Mouse (Mus musculus) forebrain, embryonic 12.5 days (tissue): ENCODE measurements around the gene Rem2. TPM values are rescaled to one million over a fixed set of nuclear protein-coding genes. Genes with fewer than 3 reads are reported as not detected.
A peak's percentile ranks its signal among the peaks of the same experiment; 100 is the strongest.

Experiments
- ATAC-seq: fragments of 200-750 bp; cut with Nextera tagmentation; 2 replicates; pipeline ENCODE4 v1.8.0; 2017; ENCODE audit warnings: moderate TSS enrichment; ENCODE audit not compliant: low FRiP score
- H3K27ac ChIP-seq: fragments of 300-500 bp; sonication (generic); 2 replicates; pipeline ENCODE4 v1.5.1; 2016; ENCODE audit warnings: mild to moderate bottlenecking
- H3K27me3 ChIP-seq: fragments of 300-500 bp; sonication (generic); 2 replicates; pipeline ENCODE4 v1.6.1; 2016; ENCODE audit warnings: mild to moderate bottlenecking
- H3K36me3 ChIP-seq: fragments of 300-500 bp; sonication (generic); replicated peaks from 2 replicates; pipeline ENCODE4 v1.6.1; 2016; ENCODE audit warnings: mild to moderate bottlenecking
- H3K4me1 ChIP-seq: fragments of 300-500 bp; sonication (generic); 2 replicates; pipeline ENCODE4 v1.6.1; 2016
- H3K4me2 ChIP-seq: fragments of 300-500 bp; sonication (generic); 2 replicates; pipeline ENCODE4 v1.6.1; 2016; ENCODE audit warnings: mild to moderate bottlenecking, moderate library complexity
- H3K4me3 ChIP-seq: fragments of 300-500 bp; sonication (generic); replicated peaks from 2 replicates; pipeline ENCODE4 v1.5.1; 2016; ENCODE audit warnings: mild to moderate bottlenecking
- H3K9ac ChIP-seq: fragments of 300-500 bp; sonication (generic); 2 replicates; pipeline ENCODE4 v1.6.1; 2016; ENCODE audit warnings: mild to moderate bottlenecking
- H3K9me3 ChIP-seq: fragments of 300-500 bp; sonication (generic); 2 replicates; pipeline ENCODE4 v1.6.1; 2016
- whole genome bisulfite sequencing: fragments of 180-500 bp; shearing (Covaris S2); methylation state at CpG from one replicate; pipeline ENCODE4 v1.1.7; 2016; 5-methylcytosine and 5-hydroxymethylcytosine counted together
- polyA plus RNA-seq: library from polyadenylated mRNA; unstranded; fragments of >200 nt; fragmentation: Nextera tagmentation; extraction: Ambion mirVana; gene quantifications from 2 replicates; pipeline ENCODE4 v1.2.1, GENCODE M21; 2016

The Rem2 gene
- polyA plus RNA-seq, 1 experiment from 2014 or later: 26.1 TPM

- no peaks in the 10 kb centered on the region for H3K36me3 ChIP-seq
- H3K27ac ChIP-seq: no peak overlapping the region
- WGBS: 71% methylated on average over 6 of the region's 6 CpGs
- H3K9ac ChIP-seq: no peak overlapping the region
- H3K9me3 ChIP-seq: no peaks in the 10 kb centered on the region
- H3K4me1 ChIP-seq: peaks cover 26% of the 10 kb centered on the region
- ATAC-seq: no peak
- no peak overlapping the region for H3K4me2 ChIP-seq
- peaks cover 43% of the 10 kb centered on the region for H3K27me3 ChIP-seq
- H3K4me3 ChIP-seq: no peak overlapping the region
These were observed 4.8 kb downstream of the Rem2 start for GRCm38 (mm10) chr14:54480673-54481072.

GRCm38 (mm10) chr14:54481402-54481801, 5.5 kb downstream of the Rem2 start:
- Histone ChIP-seq H3K4me3 (no peak overlapping the region), H3K9ac (no peak overlapping the region), H3K27me3 (peaks cover 43% of the 10 kb centered on the region), H3K36me3 (no peaks in the 10 kb centered on the region), H3K27ac (no peak overlapping the region), H3K4me2 (no peak overlapping the region), H3K9me3 (no peaks in the 10 kb centered on the region), H3K4me1 (peaks cover 21% of the 10 kb centered on the region)
- WGBS: 80% methylated on average over 8 of the region's 8 CpGs
- no peak for ATAC-seq

- H3K36me3 ChIP-seq: no peaks in the 10 kb centered on the region
- H3K27ac ChIP-seq: no peak overlapping the region
- H3K9ac ChIP-seq: no peak overlapping the region
- 35% methylated on average over 9 of the region's 9 CpGs for WGBS
- no peaks in the 10 kb centered on the region for H3K9me3 ChIP-seq
- no peak overlapping the region for H3K4me2 ChIP-seq
- no peak overlapping the region for H3K4me3 ChIP-seq
- no peak for ATAC-seq
- H3K4me1 ChIP-seq: peaks cover 10% of the 10 kb centered on the region
- peaks cover 33% of the 10 kb centered on the region for H3K27me3 ChIP-seq
These were observed 6.6 kb downstream of the Rem2 start for GRCm38 (mm10) chr14:54482498-54482897.

- Histone ChIP-seq H3K27ac (no peak overlapping the region), H3K9ac (no peak overlapping the region), H3K4me3 (no peak overlapping the region), H3K9me3 (no peaks in the 10 kb centered on the region), H3K4me2 (no peak overlapping the region), H3K27me3 (peaks cover 3% of the 10 kb centered on the region), H3K36me3 (no peaks in the 10 kb centered on the region), H3K4me1 (no peaks in the 10 kb centered on the region; the same call in 1 of the 2 replicates)
- WGBS: 94% methylated on average over 7 of the region's 7 CpGs
- ATAC-seq: no peak
These were observed 10.0 kb downstream of the Rem2 start for GRCm38 (mm10) chr14:54485899-54486298.

- Histone ChIP-seq H3K36me3 (no peaks in the 10 kb centered on the region), H3K4me3 (no peak overlapping the region), H3K9me3 (no peaks in the 10 kb centered on the region), H3K27me3 (peaks cover 3% of the 10 kb centered on the region; the same call in 1 of the 2 replicates), H3K27ac (no peak overlapping the region), H3K9ac (no peak overlapping the region), H3K4me2 (no peak overlapping the region), H3K4me1 (no peaks in the 10 kb centered on the region)
- ATAC-seq: no peak
- WGBS: 76% methylated on average over 2 of the region's 2 CpGs
These were observed 11.8 kb downstream of the Rem2 start for GRCm38 (mm10) chr14:54487732-54488131.

GRCm38 (mm10) chr14:54488350-54488749, 12.4 kb downstream of the Rem2 start:
- Histone ChIP-seq H3K27ac (no peak overlapping the region), H3K4me1 (no peaks in the 10 kb centered on the region), H3K4me3 (no peak overlapping the region), H3K36me3 (no peaks in the 10 kb centered on the region), H3K9ac (no peak overlapping the region), H3K9me3 (no peaks in the 10 kb centered on the region), H3K27me3 (peaks cover 3% of the 10 kb centered on the region; the same call in 1 of the 2 replicates), H3K4me2 (no peak overlapping the region)
- ATAC-seq: no peak

- Histone ChIP-seq H3K4me3 (no peak overlapping the region), H3K27me3 (peaks cover 3% of the 10 kb centered on the region; the same call in 1 of the 2 replicates), H3K36me3 (no peaks in the 10 kb centered on the region), H3K9me3 (no peaks in the 10 kb centered on the region), H3K27ac (no peak overlapping the region), H3K9ac (no peak overlapping the region), H3K4me2 (no peak overlapping the region), H3K4me1 (no peaks in the 10 kb centered on the region)
- WGBS: 66% methylated on average over 18 of the region's 18 CpGs
- ATAC-seq: no peak
These were observed 16.6 kb downstream of the Rem2 start for GRCm38 (mm10) chr14:54492345-54493131.

GRCm38 (mm10) chr14:54493236-54493635, 17.3 kb downstream of the Rem2 start:
- H3K4me2 ChIP-seq: no peak overlapping the region
- ATAC-seq: no peak

GRCm38 (mm10) chr14:54494234-54494633, 18.3 kb downstream of the Rem2 start:
- Histone ChIP-seq H3K4me3 (no peak overlapping the region), H3K9me3 (no peaks in the 10 kb centered on the region), H3K4me2 (no peak overlapping the region), H3K27ac (no peak overlapping the region), H3K27me3 (peaks cover 3% of the 10 kb centered on the region; the same call in 1 of the 2 replicates), H3K36me3 (no peaks in the 10 kb centered on the region), H3K9ac (no peak overlapping the region), H3K4me1 (no peaks in the 10 kb centered on the region)
- ATAC-seq: peak; percentile 69; the same call in 1 of the 2 replicates
- WGBS: 5% methylated on average over 3 of the region's 3 CpGs

More at GRCm38 (mm10) chr14:54493236-54493635, 17.3 kb downstream of the Rem2 start:
- Histone ChIP-seq H3K36me3 (no peaks in the 10 kb centered on the region), H3K9ac (no peak overlapping the region), H3K4me1 (no peaks in the 10 kb centered on the region), H3K9me3 (no peaks in the 10 kb centered on the region), H3K27me3 (peaks cover 3% of the 10 kb centered on the region; the same call in 1 of the 2 replicates), H3K27ac (no peak overlapping the region), H3K4me3 (no peak overlapping the region)
- 84% methylated on average over 5 of the region's 5 CpGs for WGBS

- no peak overlapping the region for H3K4me2 ChIP-seq
- no peaks in the 10 kb centered on the region for H3K4me1 ChIP-seq
- ATAC-seq: no peak
- H3K27me3 ChIP-seq: no peaks in the 10 kb centered on the region
- H3K36me3 ChIP-seq: no peaks in the 10 kb centered on the region
- H3K9ac ChIP-seq: no peak overlapping the region
- H3K4me3 ChIP-seq: no peak overlapping the region
- H3K9me3 ChIP-seq: no peaks in the 10 kb centered on the region
- no peak overlapping the region for H3K27ac ChIP-seq
- 88% methylated on average over 14 of the region's 14 CpGs for WGBS
These were observed 20.8 kb downstream of the Rem2 start for GRCm38 (mm10) chr14:54496706-54497105.

- Histone ChIP-seq H3K4me2 (no peak overlapping the region), H3K4me3 (no peak overlapping the region), H3K36me3 (no peaks in the 10 kb centered on the region), H3K27ac (no peak overlapping the region), H3K27me3 (no peaks in the 10 kb centered on the region), H3K9me3 (0 out of 2 replicates have a peak, but pooled peaks cover 4% of the 10 kb centered on the region), H3K9ac (no peak overlapping the region), H3K4me1 (no peaks in the 10 kb centered on the region)
- ATAC-seq: no peak
- 71% methylated on average over 2 of the region's 2 CpGs for WGBS
These were observed 23.4 kb downstream of the Rem2 start for GRCm38 (mm10) chr14:54499330-54499729.

GRCm38 (mm10) chr14:54501365-54501764, 25.5 kb downstream of the Rem2 start:
- Histone ChIP-seq H3K4me3 (no peak overlapping the region), H3K9me3 (0 out of 2 replicates have a peak, but pooled peaks cover 4% of the 10 kb centered on the region), H3K27me3 (no peaks in the 10 kb centered on the region), H3K4me1 (no peaks in the 10 kb centered on the region), H3K4me2 (no peak overlapping the region), H3K27ac (no peak overlapping the region), H3K36me3 (peaks cover 7% of the 10 kb centered on the region; the same call in 1 of the 2 replicates), H3K9ac (no peak overlapping the region)
- ATAC-seq: no peak
- 80% methylated on average over 2 of the region's 2 CpGs for WGBS

GRCm38 (mm10) chr14:54503092-54503491, 27.2 kb downstream of the Rem2 start:
- H3K9ac ChIP-seq: no peak overlapping the region
- H3K4me2 ChIP-seq: no peak overlapping the region
- WGBS: 84% methylated on average over 2 of the region's 2 CpGs
- H3K9me3 ChIP-seq: 0 out of 2 replicates have a peak, but pooled peaks cover 4% of the 10 kb centered on the region
- no peak for ATAC-seq
- H3K4me3 ChIP-seq: no peak overlapping the region
- no peaks in the 10 kb centered on the region for H3K4me1 ChIP-seq
- peaks cover 24% of the 10 kb centered on the region for H3K36me3 ChIP-seq
- H3K27ac ChIP-seq: no peak overlapping the region
- H3K27me3 ChIP-seq: no peaks in the 10 kb centered on the region
